Mouse (Mus musculus) stomach, postnatal 0 days (tissue): ENCODE results near the gene Spin1. TPM values are rescaled to one million over a fixed set of nuclear protein-coding genes. Genes with fewer than 3 reads are reported as not detected.
A peak's percentile ranks its signal among the peaks of the same experiment; 100 is the strongest.

ENCODE experiments used
- ATAC-seq: fragments of 200-750 bp; cut with Nextera tagmentation; 2 replicates; pipeline ENCODE4 v1.8.0; 2017; ENCODE audit not compliant: low FRiP score, low TSS enrichment
- DNase-seq: peaks from one replicate; pipeline ENCODE4 v3.0.0-alpha.2; 2016; ENCODE audit warnings: low spot score
- H3K27ac ChIP-seq: fragments of 300-500 bp; sonication (generic); replicated peaks from 2 replicates; pipeline ENCODE4 v1.5.1; 2014; ENCODE audit warnings: mild to moderate bottlenecking, control low read depth
- H3K27me3 ChIP-seq: fragments of 300-500 bp; sonication (generic); 2 replicates; pipeline ENCODE4 v1.6.1; 2014; ENCODE audit warnings: low read length; ENCODE audit not compliant: control insufficient read depth, insufficient read depth
- H3K36me3 ChIP-seq: fragments of 300-500 bp; sonication (generic); 2 replicates; pipeline ENCODE4 v1.6.1; 2014; ENCODE audit warnings: low read length, mixed read lengths; ENCODE audit not compliant: control insufficient read depth, insufficient read depth
- H3K4me1 ChIP-seq: fragments of 300-500 bp; sonication (generic); replicated peaks from 2 replicates; pipeline ENCODE4 v1.6.1; 2014; ENCODE audit warnings: antibody characterized with exemption; ENCODE audit not compliant: control insufficient read depth, insufficient read depth
- H3K4me2 ChIP-seq: fragments of 300-500 bp; sonication (generic); replicated peaks from 2 replicates; pipeline ENCODE4 v1.6.1; 2014; ENCODE audit warnings: low read depth, mild to moderate bottlenecking, control low read depth, moderate library complexity
- H3K4me3 ChIP-seq: fragments of 300-500 bp; sonication (generic); 2 replicates; pipeline ENCODE4 v1.5.1; 2014; ENCODE audit warnings: low read depth, low read length, control low read depth
- H3K9ac ChIP-seq: fragments of 300-500 bp; sonication (generic); 2 replicates; pipeline ENCODE4 v1.6.1; 2014; ENCODE audit warnings: mild to moderate bottlenecking, low read length, control low read depth, mixed read lengths
- H3K9me3 ChIP-seq: fragments of 300-500 bp; sonication (generic); 2 replicates; pipeline ENCODE4 v1.6.1; 2016; ENCODE audit warnings: low read length; ENCODE audit not compliant: control insufficient read depth
- CTCF ChIP-seq: IDR thresholded peaks from 2 replicates; pipeline ENCODE4 v1.5.1; 2016; ENCODE audit warnings: antibody characterized with exemption, low read depth, mild to moderate bottlenecking, moderate library complexity
- EP300 ChIP-seq: optimal IDR thresholded peaks from 2 replicates; pipeline ENCODE3; 2016; ENCODE audit warnings: antibody characterized with exemption
- WGBS: fragments of 180-500 bp; shearing (Covaris S2); extraction: QIAGEN DNeasy Blood & Tissue Kit; methylation state at CpG from one replicate; pipeline ENCODE4 v1.1.7; 2014; 5-methylcytosine and 5-hydroxymethylcytosine counted together
- polyA plus RNA-seq: library from polyadenylated mRNA; unstranded; fragments of >200 nt; fragmentation: Nextera tagmentation; extraction: Ambion mirVana; gene quantifications from 2 replicates; pipeline ENCODE4 v1.2.1, GENCODE M21; 2015

The Spin1 gene
- polyA plus RNA-seq, 1 experiment from 2014 or later, result 27.9 TPM

- Histone ChIP-seq H3K27ac (no peak overlapping the region), H3K9ac (no peak overlapping the region), H3K36me3 (peaks cover 4% of the 10 kb centered on the region), H3K4me3 (no peak overlapping the region), H3K4me1 (0 out of 2 replicates have a peak, but pooled peaks cover 3% of the 10 kb centered on the region), H3K9me3 (no peaks in the 10 kb centered on the region), H3K4me2 (no peak overlapping the region), H3K27me3 (no peaks in the 10 kb centered on the region)
- no peak for DNase-seq
- ATAC-seq, result no peak
- WGBS, result 77% methylated on average over 4 of the region's 4 CpGs
- TF ChIP-seq CTCF, result no peak
- TF ChIP-seq EP300, result no peak
These were observed 35.6 kb downstream of the Spin1 start for GRCm38 (mm10) chr13:51136315-51136714.

- peak; percentile 38; the same call in 1 of the 2 replicates for ATAC-seq
- WGBS, result 46% methylated on average over 2 of the region's 2 CpGs
These were observed 36.5 kb downstream of the Spin1 start for GRCm38 (mm10) chr13:51136996-51137701.

GRCm38 (mm10) chr13:51137702-51138031 is 37.0 kb downstream of the Spin1 start:
- H3K9ac ChIP-seq, result no peak overlapping the region
- H3K4me1 ChIP-seq, result 0 out of 2 replicates have a peak, but pooled peaks cover 3% of the 10 kb centered on the region
- DNase-seq (peak; percentile 38), ATAC-seq (peak; percentile 51; the same call in 1 of the 2 replicates)
- H3K36me3 ChIP-seq, result peaks cover 7% of the 10 kb centered on the region
- no peaks in the 10 kb centered on the region for H3K9me3 ChIP-seq
- peak overlapping the region; percentile 63; the same call in 1 of the 2 replicates for H3K27ac ChIP-seq
- H3K4me2 ChIP-seq, result no peak overlapping the region
- TF ChIP-seq CTCF (no peak), EP300 (no peak)
- no peak overlapping the region for H3K4me3 ChIP-seq
- H3K27me3 ChIP-seq, result no peaks in the 10 kb centered on the region

More at GRCm38 (mm10) chr13:51136996-51137701, 36.5 kb downstream of the Spin1 start:
- H3K36me3 ChIP-seq, result peaks cover 7% of the 10 kb centered on the region
- 0 out of 2 replicates have a peak, but pooled peaks cover 3% of the 10 kb centered on the region for H3K4me1 ChIP-seq
- TF ChIP-seq EP300 (no peak), CTCF (no peak)
- no peaks in the 10 kb centered on the region for H3K9me3 ChIP-seq
- no peaks in the 10 kb centered on the region for H3K27me3 ChIP-seq
- DNase-seq, result no peak
- no peak overlapping the region for H3K4me2 ChIP-seq
- H3K27ac ChIP-seq, result peak overlapping the region; percentile 63; the same call in 1 of the 2 replicates
- H3K4me3 ChIP-seq, result no peak overlapping the region
- H3K9ac ChIP-seq, result no peak overlapping the region

- H3K4me2 ChIP-seq, result no peak overlapping the region
- H3K9me3 ChIP-seq, result no peaks in the 10 kb centered on the region
- no peak for DNase-seq
- no peaks in the 10 kb centered on the region for H3K4me1 ChIP-seq
- H3K9ac ChIP-seq, result no peak overlapping the region
- ATAC-seq, result no peak
- H3K36me3 ChIP-seq, result peaks cover 5% of the 10 kb centered on the region
- no peaks in the 10 kb centered on the region for H3K27me3 ChIP-seq
- TF ChIP-seq CTCF (no peak), EP300 (no peak)
- H3K27ac ChIP-seq, result no peak overlapping the region
- H3K4me3 ChIP-seq, result no peak overlapping the region
- WGBS, result 51% methylated on average over 1 of the region's 1 CpGs
These were observed 46.4 kb downstream of the Spin1 start for GRCm38 (mm10) chr13:51147106-51147505.

- ATAC-seq, result peak; percentile 97
- Histone ChIP-seq H3K4me1 (no peaks in the 10 kb centered on the region), H3K9ac (no peak overlapping the region), H3K4me2 (no peak overlapping the region), H3K9me3 (no peaks in the 10 kb centered on the region), H3K36me3 (peaks cover 3% of the 10 kb centered on the region), H3K27ac (peak overlapping the region; percentile 78), H3K4me3 (no peak overlapping the region), H3K27me3 (no peaks in the 10 kb centered on the region)
- 55% methylated on average over 4 of the region's 4 CpGs for WGBS
- TF ChIP-seq CTCF, result no peak
- no peak for TF ChIP-seq EP300
- DNase-seq, result peak; percentile 55
These were observed 52.4 kb downstream of the Spin1 start for GRCm38 (mm10) chr13:51152966-51153669.

- peak overlapping the region; percentile 78 for H3K27ac ChIP-seq
- no peak overlapping the region for H3K4me2 ChIP-seq
- TF ChIP-seq EP300, result no peak
- no peak for TF ChIP-seq CTCF
- no peak overlapping the region for H3K9ac ChIP-seq
- WGBS, result 55% methylated on average over 4 of the region's 4 CpGs
- no peaks in the 10 kb centered on the region for H3K27me3 ChIP-seq
- ATAC-seq (peak; percentile 73), DNase-seq (peak; percentile 55)
- H3K4me3 ChIP-seq, result no peak overlapping the region
- no peaks in the 10 kb centered on the region for H3K4me1 ChIP-seq
- H3K36me3 ChIP-seq, result peaks cover 3% of the 10 kb centered on the region; the same call in 1 of the 2 replicates
- no peaks in the 10 kb centered on the region for H3K9me3 ChIP-seq
These were observed 53.0 kb downstream of the Spin1 start for GRCm38 (mm10) chr13:51153670-51154030.
